Mouse (Mus musculus) CH12.LX (cell line): Measurements from ENCODE around the gene Taf4. TPM values are rescaled to one million over a fixed set of nuclear protein-coding genes. Genes with fewer than 3 reads are reported as not detected.

Experiments
- DNase-seq: peaks from one replicate; pipeline ENCODE4 v3.0.0-alpha.2; 2013; ENCODE audit errors: extremely low read depth
- H3K27ac ChIP-seq: 2 replicates; pipeline ENCODE4 v1.5.1; 2012; ENCODE audit warnings: low read depth, mild to moderate bottlenecking, control low read depth, moderate library complexity; ENCODE audit not compliant: insufficient read depth
- H3K27me3 ChIP-seq: replicated peaks from 2 replicates; pipeline ENCODE3; 2012; ENCODE audit warnings: inconsistent platforms
- H3K36me3 ChIP-seq, 2 experiments: replicated peaks in 1 of 2; 2 replicates each; pipeline versions ENCODE3 to v1.6.1; 2012; ENCODE audit warnings: inconsistent platforms in 1 of 2, low read length in 1 of 2, mild to moderate bottlenecking in 1 of 2, mixed read lengths in 1 of 2, moderate library complexity in 1 of 2; ENCODE audit not compliant: control insufficient read depth in 1 of 2, insufficient read depth in 1 of 2
- H3K4me1 ChIP-seq, 2 experiments: 2 replicates each; pipeline ENCODE4 v1.6.1; 2012; ENCODE audit warnings: inconsistent platforms in 1 of 2, moderate library complexity in 1 of 2; ENCODE audit not compliant: insufficient read depth in 2 of 2, control insufficient read depth in 1 of 2
- H3K4me2 ChIP-seq: 2 replicates; pipeline ENCODE4 v1.6.1; 2012; ENCODE audit warnings: low read depth, mild to moderate bottlenecking, control low read depth; ENCODE audit not compliant: poor library complexity, insufficient read depth, severe bottlenecking
- H3K4me3 ChIP-seq, 3 experiments: fragments of 150-350 bp in 1 of 3; sonication (generic) in 1 of 3; replicated peaks in 1 of 3; 2 replicates each; pipeline versions ENCODE3 to v1.5.1; 2011 to 2012; ENCODE audit warnings: low read depth in 2 of 3, low read length in 2 of 3, mild to moderate bottlenecking in 2 of 3, moderate library complexity in 2 of 3, control low read depth in 1 of 3, improper control_type of control experiment in 1 of 3, inconsistent platforms in 1 of 3, mixed read lengths in 1 of 3; ENCODE audit not compliant: poor library complexity in 1 of 3
- H3K79me2 ChIP-seq: replicated peaks from 2 replicates; pipeline ENCODE4 v1.6.1; 2012; ENCODE audit warnings: mild to moderate bottlenecking, moderate library complexity; ENCODE audit not compliant: control insufficient read depth, poor library complexity, insufficient read depth, severe bottlenecking; ENCODE audit errors: extremely low read depth
- H3K9ac ChIP-seq: 2 replicates; pipeline ENCODE4 v1.6.1; 2012; ENCODE audit warnings: low read depth, mild to moderate bottlenecking, control low read depth, moderate library complexity; ENCODE audit not compliant: insufficient read depth
- H3K9me3 ChIP-seq: replicated peaks from 2 replicates; pipeline ENCODE3; 2012; ENCODE audit warnings: low read length, inconsistent platforms, mixed read lengths
- BHLHE40 ChIP-seq: IDR thresholded peaks from 2 replicates; pipeline ENCODE4 v1.6.1; 2011; ENCODE audit warnings: mild to moderate bottlenecking, low read depth, low read length, improper control_type of control experiment
- CHD2 ChIP-seq: IDR thresholded peaks from 2 replicates; pipeline ENCODE4 v1.6.1; 2011; ENCODE audit warnings: low read length, improper control_type of control experiment
- ELF1 ChIP-seq: IDR thresholded peaks from 2 replicates; pipeline ENCODE4 v1.6.1; 2014; ENCODE audit warnings: low read depth, mild to moderate bottlenecking, inconsistent platforms, low read length, improper control_type of control experiment
- EP300 ChIP-seq: IDR thresholded peaks from 2 replicates; pipeline ENCODE4 v1.6.1; 2011; ENCODE audit warnings: low read length, improper control_type of control experiment
- ETS1 ChIP-seq: conservative IDR thresholded peaks from 2 replicates; pipeline ENCODE4 v1.6.1; 2012; ENCODE audit warnings: low read depth, mild to moderate bottlenecking, inconsistent platforms, low read length, improper control_type of control experiment, moderate library complexity
- JUND ChIP-seq: conservative IDR thresholded peaks from 2 replicates; pipeline ENCODE4 v1.6.1; 2011; ENCODE audit warnings: low read depth, low read length, improper control_type of control experiment
- MAZ ChIP-seq: IDR thresholded peaks from 2 replicates; pipeline ENCODE4 v1.6.1; 2012; ENCODE audit warnings: low read depth, mild to moderate bottlenecking, inconsistent platforms, low read length, improper control_type of control experiment, moderate library complexity
- MXI1 ChIP-seq: IDR thresholded peaks from 2 replicates; pipeline ENCODE4 v1.6.1; 2011; ENCODE audit warnings: mild to moderate bottlenecking, low read depth, low read length, improper control_type of control experiment
- PAX5 ChIP-seq: IDR thresholded peaks from 2 replicates; pipeline ENCODE4 v1.6.1; 2012; ENCODE audit warnings: low read length, inconsistent platforms, mixed read lengths
- SIN3A ChIP-seq: IDR thresholded peaks from 2 replicates; pipeline ENCODE4 v1.6.1; 2012; ENCODE audit warnings: low read length, improper control_type of control experiment, inconsistent platforms
- SMC3 ChIP-seq: IDR thresholded peaks from 2 replicates; pipeline ENCODE4 v1.6.1; 2011; ENCODE audit warnings: low read depth, low read length, improper control_type of control experiment
- TBP ChIP-seq: conservative IDR thresholded peaks from 2 replicates; pipeline ENCODE4 v1.6.1; 2011; ENCODE audit warnings: low read depth, low read length, improper control_type of control experiment
- USF1 ChIP-seq: IDR thresholded peaks from 2 replicates; pipeline ENCODE4 v1.6.1; 2014; ENCODE audit warnings: low read depth, mild to moderate bottlenecking, inconsistent platforms, low read length, improper control_type of control experiment
- USF2 ChIP-seq: conservative IDR thresholded peaks from 2 replicates; pipeline ENCODE4 v1.6.1; 2011; ENCODE audit warnings: low read depth, low read length, improper control_type of control experiment
- ZNF384 ChIP-seq: IDR thresholded peaks from 2 replicates; pipeline ENCODE4 v1.6.1; 2012; ENCODE audit warnings: low read depth, low read length, improper control_type of control experiment, inconsistent platforms
- dilution Hi-C: fragments of 300-500 bp; cut with MboI; formaldehyde crosslinking; loops from 2 replicates; pipeline ENCODE4 v1.14.3; 2020; ENCODE audit warnings: low sequenced_read_pairs; ENCODE audit not compliant: extremely low pct_unique_long_range_greater_than_20kb, extremely low pct_ligation_motif_present
- in situ Hi-C: fragments of 300-500 bp; cut with MboI; formaldehyde crosslinking; loops from 3 replicates; pipeline ENCODE4 v1.14.3; 2019; ENCODE audit warnings: low sequenced_read_pairs, low pct_ligation_motif_present, low pct_unique_long_range_greater_than_20kb, mixed read lengths
- polyA plus RNA-seq: library from polyadenylated mRNA; unstranded; fragments of >175 nt; gene quantifications from 2 replicates; pipeline ENCODE4 v1.2.1, GENCODE M21; 2012; ENCODE audit warnings: low read depth; ENCODE audit not compliant: insufficient read length
- total RNA-seq, 2 experiments: library from RNA; depleted of rRNA; stranded (reverse); fragments of 300-350 nt in 1 of 2; fragments of >200 nt in 1 of 2; gene quantifications; 2 replicates each; pipeline ENCODE4 v1.2.3; 2012 to 2014

Taf4 gene
- total and polyA plus RNA-seq, 3 experiments: 3.0 to 14.5 (median 5.5) TPM

DNA sequence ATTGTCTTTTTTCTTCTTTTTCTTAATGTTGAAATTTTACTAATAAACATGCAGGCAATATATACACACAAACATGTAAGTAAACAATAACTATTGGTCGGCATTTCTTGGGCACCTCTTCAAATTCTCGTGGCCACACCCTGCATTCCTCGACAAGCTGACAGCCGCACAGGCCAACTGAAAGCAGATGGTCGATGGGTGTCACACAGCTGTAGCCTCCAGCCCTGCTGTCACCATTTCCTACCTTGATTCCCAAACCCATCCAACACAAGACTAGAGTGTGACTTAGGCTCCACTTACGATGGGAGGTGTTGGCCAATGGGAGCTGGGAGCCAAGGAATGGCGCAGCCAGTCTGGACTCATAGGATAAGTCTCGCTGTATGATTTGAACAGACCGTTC is 25.2 kb upstream of the Taf4 start:
- no peak for DNase-seq
- Histone ChIP-seq H3K79me2 (no peaks in the 10 kb centered on the region), H3K9me3 (no peaks in the 10 kb centered on the region), H3K27ac (no peak overlapping the region), H3K4me1 (peaks cover 7% of the 10 kb centered on the region in 2 experiments; a peak in 2 of 4 replicates), H3K4me3 (no peak overlapping the region), H3K36me3 (no peaks in the 10 kb centered on the region), H3K4me2 (no peak overlapping the region), H3K9ac (no peak overlapping the region), H3K27me3 (peaks cover 44% of the 10 kb centered on the region)
- no peak for TF ChIP-seq PAX5
- no peak for TF ChIP-seq MXI1
- TF ChIP-seq JUND: no peak
- no peak for TF ChIP-seq SMC3
- TF ChIP-seq MAZ: no peak
- no peak for TF ChIP-seq ETS1
- in situ Hi-C loops (no loop called here), dilution Hi-C loops (no loop called here)

DNA sequence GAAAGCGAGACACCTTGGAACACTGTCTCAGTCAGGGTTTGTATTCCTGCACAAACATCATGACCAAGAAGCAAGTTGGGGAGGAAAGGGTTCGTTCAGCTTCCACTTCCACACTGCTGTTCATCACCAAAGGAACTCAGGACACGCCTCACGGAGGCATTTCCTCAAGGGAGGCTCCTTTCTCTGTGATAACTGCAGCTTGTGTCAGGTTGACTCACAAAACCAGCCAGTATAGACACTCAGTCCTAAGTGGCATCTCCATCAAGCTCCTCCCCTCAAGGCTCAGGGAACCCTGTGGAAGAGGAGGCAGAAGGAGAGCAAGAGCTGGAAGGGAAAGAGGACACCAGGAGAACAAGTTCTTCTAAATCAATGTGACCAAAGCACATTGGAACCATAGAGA is 22.0 kb upstream of the Taf4 start:
- TF ChIP-seq USF1: no peak
- TF ChIP-seq ELF1: no peak
- no peak for TF ChIP-seq ETS1
- no peak for TF ChIP-seq BHLHE40
- no peak for TF ChIP-seq TBP
- TF ChIP-seq EP300: no peak
- TF ChIP-seq ZNF384: no peak
- H3K27me3 ChIP-seq: peaks cover 21% of the 10 kb centered on the region
- no peak overlapping the region for H3K9ac ChIP-seq
- in situ Hi-C loops (no loop called here), dilution Hi-C loops (no loop called here)
- peak overlapping the region; percentile 21 for H3K4me2 ChIP-seq
- H3K27ac ChIP-seq: no peak overlapping the region
- H3K4me3 ChIP-seq: no peak overlapping the region
- H3K36me3 ChIP-seq: no peaks in the 10 kb centered on the region
- H3K4me1 ChIP-seq: peaks cover 7% of the 10 kb centered on the region in 2 experiments; a peak in 2 of 4 replicates
- no peaks in the 10 kb centered on the region for H3K9me3 ChIP-seq
- DNase-seq: no peak
- no peaks in the 10 kb centered on the region for H3K79me2 ChIP-seq

DNA sequence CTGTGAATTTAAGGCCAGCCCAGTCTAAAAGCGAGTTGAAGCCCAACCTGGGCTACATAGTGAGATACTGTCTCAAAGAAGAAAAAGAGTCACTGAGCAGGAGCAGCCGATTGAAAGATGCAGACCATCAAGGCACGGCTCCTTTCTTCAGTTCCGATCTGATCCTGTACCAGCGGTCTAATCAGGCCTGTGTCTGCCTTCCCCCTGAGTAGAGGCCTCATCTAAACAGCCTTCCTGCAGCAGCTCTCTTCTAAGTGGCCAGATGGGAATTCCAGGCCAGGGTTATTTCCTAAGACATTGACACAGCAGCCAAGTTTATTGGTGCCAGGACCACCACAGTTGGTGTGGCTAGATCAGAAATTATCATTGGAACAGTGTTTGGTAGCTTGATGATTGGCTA is 16.6 kb upstream of the Taf4 start:
- dilution Hi-C loops: no loop called here
- no peaks in the 10 kb centered on the region for H3K36me3 ChIP-seq
- peaks cover 5 to 6% of the 10 kb centered on the region in 2 experiments; a peak in 3 of 4 replicates for H3K4me1 ChIP-seq
- no peaks in the 10 kb centered on the region for H3K9me3 ChIP-seq
- no peak for DNase-seq
- no peak overlapping the region for H3K9ac ChIP-seq
- in situ Hi-C loops: no loop called here
- no peak overlapping the region for H3K4me2 ChIP-seq
- no peaks in the 10 kb centered on the region for H3K79me2 ChIP-seq
- peaks cover 5% of the 10 kb centered on the region for H3K27me3 ChIP-seq
- no peak overlapping the region for H3K27ac ChIP-seq
- TF ChIP-seq PAX5 (no peak), SIN3A (no peak), CHD2 (no peak), USF2 (no peak)
- H3K4me3 ChIP-seq: no peak overlapping the region
